Mouse (Mus musculus) midbrain, postnatal 0 days (tissue): Measurements from ENCODE around the gene Zfp607b. TPM values are rescaled to one million over a fixed set of nuclear protein-coding genes. Genes with fewer than 3 reads are reported as not detected.

Source experiments
- ATAC-seq: fragments of 200-750 bp; cut with Nextera tagmentation; 2 replicates; pipeline ENCODE4 v1.8.0; 2017; ENCODE audit warnings: moderate number of reproducible peaks, mild to moderate bottlenecking, moderate TSS enrichment, moderate library complexity; ENCODE audit not compliant: low FRiP score
- DNase-seq: peaks from one replicate; pipeline ENCODE4 v3.0.0-alpha.2; 2015; ENCODE audit warnings: low spot score
- H3K27ac ChIP-seq: fragments of 300-500 bp; sonication (generic); 2 replicates; pipeline ENCODE4 v1.5.1; 2014; ENCODE audit warnings: low read depth, mild to moderate bottlenecking, low read length, mixed read lengths
- H3K27me3 ChIP-seq: fragments of 300-500 bp; sonication (generic); 2 replicates; pipeline ENCODE4 v1.6.1; 2014; ENCODE audit warnings: low read length, control low read depth, mixed read lengths; ENCODE audit not compliant: insufficient read depth
- H3K36me3 ChIP-seq: fragments of 300-500 bp; sonication (generic); 2 replicates; pipeline ENCODE4 v1.6.1; 2014; ENCODE audit warnings: low read length, control low read depth, mixed read lengths; ENCODE audit not compliant: insufficient read depth
- H3K4me1 ChIP-seq: fragments of 300-500 bp; sonication (generic); 2 replicates; pipeline ENCODE4 v1.6.1; 2014; ENCODE audit warnings: mild to moderate bottlenecking, control low read depth, antibody characterized with exemption, low read length, mixed read lengths; ENCODE audit not compliant: insufficient read depth
- H3K4me2 ChIP-seq: fragments of 300-500 bp; sonication (generic); 2 replicates; pipeline ENCODE4 v1.6.1; 2014; ENCODE audit warnings: low read depth, mild to moderate bottlenecking, low read length, mixed read lengths; ENCODE audit not compliant: poor library complexity, severe bottlenecking
- H3K4me3 ChIP-seq: fragments of 300-500 bp; sonication (generic); 2 replicates; pipeline ENCODE4 v1.5.1; 2014; ENCODE audit warnings: low read depth, mild to moderate bottlenecking, low read length, moderate library complexity
- H3K9ac ChIP-seq: fragments of 300-500 bp; sonication (generic); replicated peaks from 2 replicates; pipeline ENCODE4 v1.6.1; 2014; ENCODE audit warnings: mild to moderate bottlenecking, low read length, moderate library complexity, mixed read lengths; ENCODE audit not compliant: poor library complexity, severe bottlenecking
- H3K9me3 ChIP-seq: fragments of 300-500 bp; sonication (generic); 2 replicates; pipeline ENCODE4 v1.6.1; 2016; ENCODE audit warnings: low read length, control low read depth
- CTCF ChIP-seq: IDR thresholded peaks from 2 replicates; pipeline ENCODE4 v1.5.1; 2016; ENCODE audit warnings: antibody characterized with exemption, mild to moderate bottlenecking
- WGBS: fragments of 180-500 bp; shearing (Covaris S2); extraction: QIAGEN DNeasy Blood & Tissue Kit; methylation state at CpG from one replicate; pipeline ENCODE4 v1.1.7; 2014; 5-methylcytosine and 5-hydroxymethylcytosine counted together
- polyA plus RNA-seq: library from polyadenylated mRNA; unstranded; fragments of >200 nt; fragmentation: Nextera tagmentation; extraction: Ambion mirVana; gene quantifications from 2 replicates; pipeline ENCODE4 v1.2.1, GENCODE M21; 2015
- total RNA-seq: library from RNA; depleted of rRNA; stranded (reverse); fragments of >200 nt; gene quantifications from 2 replicates; pipeline ENCODE4 v1.2.3, GENCODE M21; 2014

Zfp607b gene
- total and polyA plus RNA-seq, 2 experiments from 2014 or later: 6.5 to 9.2 TPM

DNA sequence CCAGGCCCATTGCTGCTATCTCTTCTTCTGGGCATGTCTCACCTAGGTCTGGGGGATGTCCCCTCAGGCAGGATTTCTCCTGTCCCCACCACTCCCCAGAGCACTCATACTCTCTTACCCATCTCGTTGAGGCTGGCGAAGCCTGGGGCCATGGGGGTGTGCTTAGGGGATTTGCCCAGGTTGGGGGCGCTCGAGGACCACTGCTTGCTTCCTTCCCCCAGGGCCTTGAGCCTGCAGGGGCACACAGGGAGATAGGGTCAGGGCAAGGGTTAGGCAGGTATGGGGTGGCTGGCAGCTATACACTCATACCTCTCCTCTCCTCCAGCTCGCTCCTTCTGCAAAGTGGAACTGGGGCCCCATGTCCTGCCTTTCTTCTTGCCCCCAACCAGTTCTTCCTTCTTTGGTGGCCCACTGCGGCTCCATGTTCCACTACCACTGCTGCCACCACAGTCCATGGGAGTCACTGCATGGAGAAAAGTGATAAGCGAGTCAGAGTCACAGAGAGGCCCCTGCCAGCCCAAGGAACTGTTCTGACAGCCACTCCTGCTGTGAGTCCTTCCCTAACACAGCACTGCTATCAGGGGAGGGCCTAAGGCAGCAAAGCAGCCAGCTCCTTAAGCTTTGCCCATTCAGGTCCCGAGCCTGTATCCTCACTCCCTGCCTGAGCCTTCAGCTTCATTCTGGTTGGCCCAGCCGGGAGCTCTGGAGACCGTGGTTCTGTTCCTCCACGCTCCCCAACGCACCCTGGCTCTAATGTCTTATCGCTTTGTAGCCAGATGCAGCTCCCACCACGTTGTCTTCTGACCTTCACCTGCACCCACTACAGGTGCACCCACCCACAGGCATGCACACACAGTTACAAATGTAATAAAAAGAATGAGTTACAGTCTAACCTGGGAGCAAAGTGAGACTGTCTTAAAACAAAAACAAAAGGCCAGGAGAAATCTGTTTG, 30.2 kb upstream of the Zfp607b start:
- 61% methylated on average over 13 of the region's 14 CpGs for WGBS
- Histone ChIP-seq H3K36me3 (peaks cover 47% of the 10 kb centered on the region), H3K9me3 (no peaks in the 10 kb centered on the region), H3K4me1 (0 out of 2 replicates have a peak, but pooled peaks cover 4% of the 10 kb centered on the region), H3K27ac (no peak overlapping the region), H3K4me3 (no peak overlapping the region), H3K27me3 (no peaks in the 10 kb centered on the region), H3K4me2 (no peak overlapping the region), H3K9ac (no peak overlapping the region)
- peak; percentile 26 for TF ChIP-seq CTCF
- peak; percentile 21 for DNase-seq
- no peak for ATAC-seq

DNA sequence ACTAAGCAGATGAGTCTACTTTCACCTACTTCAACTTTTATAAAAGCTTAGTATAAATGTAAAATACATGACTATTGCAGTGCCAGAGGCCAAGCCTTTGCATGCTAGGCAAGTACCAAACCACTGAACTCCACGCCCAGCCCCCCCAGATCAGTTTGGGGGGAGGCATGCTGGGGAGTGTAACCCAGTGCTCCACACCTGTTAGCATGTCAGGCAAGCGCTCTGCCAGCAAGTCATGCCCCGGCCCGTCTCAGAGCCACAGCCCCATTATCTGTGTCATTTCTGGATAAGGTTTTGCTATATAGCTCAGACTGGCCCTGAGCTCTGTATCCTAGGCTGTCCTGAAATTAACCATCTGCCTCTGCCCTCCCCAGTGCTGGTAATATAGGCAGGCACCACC, 27.1 kb upstream of the Zfp607b start:
- DNase-seq (no peak), ATAC-seq (no peak)
- H3K4me1 ChIP-seq: no peaks in the 10 kb centered on the region
- H3K4me3 ChIP-seq: no peak overlapping the region
- no peaks in the 10 kb centered on the region for H3K9me3 ChIP-seq
- TF ChIP-seq CTCF: no peak
- H3K9ac ChIP-seq: no peak overlapping the region
- no peak overlapping the region for H3K27ac ChIP-seq
- H3K36me3 ChIP-seq: peaks cover 34% of the 10 kb centered on the region
- 93% methylated on average over 4 of the region's 4 CpGs for WGBS
- no peaks in the 10 kb centered on the region for H3K27me3 ChIP-seq
- H3K4me2 ChIP-seq: no peak overlapping the region

- Histone ChIP-seq H3K36me3 (peaks cover 5% of the 10 kb centered on the region; the same call in 1 of the 2 replicates), H3K27me3 (no peaks in the 10 kb centered on the region), H3K9me3 (no peaks in the 10 kb centered on the region), H3K27ac (no peak overlapping the region), H3K4me1 (peaks cover 23% of the 10 kb centered on the region), H3K9ac (peak overlapping the region; percentile 91), H3K4me3 (peak overlapping the region; percentile 90), H3K4me2 (peak overlapping the region; percentile 99)
- DNase-seq: no peak
- 54% methylated on average over 9 of the region's 9 CpGs for WGBS
- TF ChIP-seq CTCF: peak; percentile 53
- no peak for ATAC-seq
Observed at GRCm38 (mm10) chr7:27673064-27673574, 16.0 kb upstream of the Zfp607b start.

GRCm38 (mm10) chr7:27673575-27674131, 15.5 kb upstream of the Zfp607b start:
- peaks cover 4% of the 10 kb centered on the region; the same call in 1 of the 2 replicates for H3K36me3 ChIP-seq
- H3K4me1 ChIP-seq: peaks cover 23% of the 10 kb centered on the region
- H3K27ac ChIP-seq: peak overlapping the region; percentile 93
- peak overlapping the region; percentile 91 for H3K9ac ChIP-seq
- DNase-seq: no peak
- WGBS: 1% methylated on average over 45 of the region's 52 CpGs
- peak overlapping the region; percentile 99 for H3K4me2 ChIP-seq
- H3K27me3 ChIP-seq: no peaks in the 10 kb centered on the region
- ATAC-seq: 0 out of 2 replicates have a peak, but pooled peaks have one; percentile 29
- TF ChIP-seq CTCF: no peak
- H3K9me3 ChIP-seq: no peaks in the 10 kb centered on the region
- H3K4me3 ChIP-seq: peak overlapping the region; percentile 90

DNA sequence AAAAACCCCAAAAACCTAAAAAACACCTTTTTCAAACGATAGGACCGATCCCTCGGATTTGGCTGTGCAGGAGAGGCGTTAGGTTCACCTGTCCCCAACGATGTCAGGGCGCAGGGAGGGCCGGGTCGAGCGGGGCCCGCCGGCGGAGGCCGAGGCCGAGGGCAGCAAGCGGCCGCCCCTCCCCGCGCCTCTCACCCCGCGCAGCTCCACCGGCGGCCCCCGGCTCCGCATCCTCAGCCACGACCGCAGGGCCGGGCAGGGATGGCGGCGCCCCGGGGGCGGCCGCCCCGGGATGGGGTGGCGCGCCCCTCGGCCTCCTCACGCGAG, 15.0 kb upstream of the Zfp607b start:
- no peak for TF ChIP-seq CTCF
- ATAC-seq (peak; percentile 47; the same call in 1 of the 2 replicates), DNase-seq (no peak)
- Histone ChIP-seq H3K27me3 (no peaks in the 10 kb centered on the region), H3K4me1 (peaks cover 23% of the 10 kb centered on the region), H3K27ac (peak overlapping the region; percentile 93), H3K4me3 (peak overlapping the region; percentile 90), H3K36me3 (no peaks in the 10 kb centered on the region), H3K9ac (peak overlapping the region; percentile 91), H3K4me2 (peak overlapping the region; percentile 99), H3K9me3 (no peaks in the 10 kb centered on the region)
- WGBS: 0% methylated on average over 29 of the region's 38 CpGs
